ENCODE assay signal across 21 mouse cellular contexts in the genomic region with DNA sequence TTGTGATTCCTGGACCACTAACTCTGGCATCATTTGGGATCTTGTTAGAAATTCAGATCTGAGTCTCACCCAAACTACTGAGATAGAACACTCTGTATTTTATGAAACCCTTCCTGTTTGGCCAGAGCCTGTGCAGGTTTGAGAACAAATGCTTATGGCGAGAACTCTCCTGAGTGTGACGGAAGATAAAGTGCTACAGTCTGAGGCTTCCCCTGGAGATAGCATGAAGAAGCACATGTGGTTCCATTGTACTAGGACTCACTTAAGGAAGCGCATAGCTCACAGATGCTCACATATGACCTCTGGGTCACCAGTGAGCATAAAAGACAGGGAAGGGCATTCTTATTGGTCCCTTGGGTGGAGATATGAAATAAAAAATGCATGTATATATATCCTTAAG. TPM values are rescaled to one million over a fixed set of nuclear protein-coding genes. Genes with fewer than 3 reads are reported as not detected.
"Had no signal": no experiment of that assay in that cellular context is flagged by ENCODE, and none has a peak within 500 bp of the region (broad histone marks: within the 10 kb centered on the region; RNA-seq: fewer than 3 reads in every experiment).

No protein-coding gene starts in this region.

- H3K36me3 ChIP-seq: kidney, embryonic 15.5 days; limb, embryonic 12.5 days; limb, embryonic 15.5 days; liver, embryonic 12.5 days; liver, embryonic 15.5 days; midbrain, embryonic 12.5 days; neural tube, embryonic 12.5 days; neural tube, embryonic 15.5 days had no signal

- H3K4me1 ChIP-seq: kidney, embryonic 15.5 days; liver, embryonic 15.5 days; midbrain, embryonic 12.5 days; midbrain, embryonic 15.5 days had no signal

- H3K27ac ChIP-seq: kidney, embryonic 15.5 days; limb, embryonic 12.5 days; limb, embryonic 15.5 days; liver, embryonic 12.5 days; liver, embryonic 15.5 days; midbrain, embryonic 12.5 days; midbrain, embryonic 15.5 days; neural tube, embryonic 12.5 days; neural tube, embryonic 15.5 days; stomach, postnatal 0 days had no signal

- DNase-seq: kidney, adult 2 months; kidney, postnatal 10 days; kidney, postnatal 36 days; left cerebral cortex, postnatal 4 days; lung, adult 2 months; lung, postnatal 14 days; lung, postnatal 4 days; right cerebral cortex, adult 18-20 months; right cerebral cortex, postnatal 14 days; right cerebral cortex, postnatal 4 days had no signal

- H3K4me3 ChIP-seq: kidney, embryonic 15.5 days; limb, embryonic 12.5 days; limb, embryonic 15.5 days; liver, embryonic 12.5 days; liver, embryonic 15.5 days; midbrain, embryonic 12.5 days; midbrain, embryonic 15.5 days; neural tube, embryonic 12.5 days; neural tube, embryonic 15.5 days had no signal

- H3K27me3 ChIP-seq: limb, embryonic 12.5 days; limb, embryonic 15.5 days; liver, embryonic 12.5 days; liver, embryonic 15.5 days; midbrain, embryonic 12.5 days; midbrain, embryonic 15.5 days; neural tube, embryonic 12.5 days; neural tube, embryonic 15.5 days had no signal

RNA-seq across cellular contexts. Expression of a gene that starts 17.5 kb away (rescaled TPM):
- polyA plus RNA-seq: urinary bladder, adult 2 months had no signal
